Mouse (Mus musculus): Measurements from ENCODE around the gene Rspo3.

The Rspo3 gene

DNA sequence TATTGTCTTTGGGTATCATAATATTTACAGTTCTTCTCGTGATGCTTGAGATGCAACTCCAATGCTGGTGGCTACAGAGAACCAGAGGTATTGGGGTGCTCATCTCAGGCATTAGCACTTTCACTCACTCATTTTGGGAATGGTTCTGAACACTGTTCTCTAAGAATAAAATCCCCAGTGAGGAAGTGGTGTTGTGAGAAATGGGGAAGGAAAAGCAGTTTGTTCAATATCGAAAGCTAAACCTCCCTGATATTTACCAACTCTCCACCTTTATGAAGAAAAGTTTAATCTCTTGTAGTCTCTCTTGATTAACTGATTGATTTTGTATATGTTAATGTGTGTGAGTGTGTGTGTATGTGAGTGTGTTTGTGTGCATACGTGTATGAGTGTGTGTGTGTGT lies 90.6 kb downstream of the Rspo3 start:
- DNase-seq (ENCODE audit: extremely low spot score, low read depth, low spot score): no peak

DNA sequence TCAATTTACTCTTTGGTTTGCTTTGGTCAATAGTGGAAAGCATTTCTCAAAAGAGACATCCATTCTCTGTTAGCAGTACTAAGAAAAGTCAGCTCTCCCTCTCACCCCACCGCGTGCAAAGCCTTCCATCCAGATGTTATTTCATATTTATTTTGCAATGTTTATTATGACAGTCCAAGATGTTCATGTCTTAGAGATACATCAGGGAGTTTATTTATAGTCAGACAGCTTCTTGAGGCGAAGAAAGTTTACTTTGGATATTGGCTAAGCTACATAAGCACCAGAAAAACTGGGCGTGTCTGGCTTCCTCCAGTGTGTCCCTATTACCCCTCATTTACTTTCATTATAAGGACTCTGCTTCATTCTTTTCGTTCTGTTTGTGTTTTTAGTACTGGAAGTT lies 94.4 kb downstream of the Rspo3 start:
- DNase-seq (ENCODE audit: extremely low spot score, low read depth, low spot score): no peak

DNA sequence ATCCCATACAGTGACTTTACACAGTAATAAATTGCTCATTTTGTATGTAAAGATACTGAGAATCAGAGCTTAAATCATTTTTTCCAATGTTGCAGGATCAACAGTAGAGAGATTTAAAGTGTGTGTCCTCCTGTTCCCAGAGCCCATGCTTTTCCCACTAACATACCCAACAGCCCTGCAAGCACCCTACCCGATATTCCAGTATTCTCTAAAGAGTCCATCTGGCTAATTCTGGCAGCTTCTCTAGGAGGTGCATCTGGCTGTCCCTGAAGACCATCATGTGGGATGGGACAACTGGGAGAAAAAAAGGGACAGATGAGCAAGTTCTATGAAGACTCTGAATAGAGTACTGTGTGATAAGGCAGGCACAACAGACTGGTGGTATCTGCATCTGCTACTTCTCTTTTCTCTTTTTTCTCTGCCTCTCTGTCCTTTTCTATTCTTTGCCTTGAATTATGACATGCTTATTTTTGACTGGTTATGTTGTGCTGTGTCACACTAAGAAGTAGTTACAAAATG lies 102.7 kb downstream of the Rspo3 start:
- no peak for DNase-seq (ENCODE audit: extremely low spot score, low read depth, low spot score)

DNA sequence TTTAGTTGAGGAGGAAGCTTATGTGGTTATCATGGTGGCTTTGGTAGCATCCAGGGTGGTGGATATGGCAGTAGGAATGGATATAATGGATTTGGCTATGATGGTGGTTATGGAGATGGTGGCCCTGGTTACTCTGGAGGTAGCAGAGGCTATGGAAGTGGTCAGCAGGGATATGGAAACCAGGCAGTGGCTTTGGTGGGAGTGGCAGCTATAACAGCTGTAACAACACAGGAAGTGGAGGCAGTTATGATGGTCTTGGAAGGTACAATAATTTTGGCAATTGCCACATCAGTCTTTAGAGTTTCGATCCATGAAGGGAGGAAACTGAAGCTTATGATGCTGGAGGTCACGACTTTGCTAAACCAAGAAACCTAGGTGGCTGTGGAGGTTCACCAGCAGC lies 109.0 kb downstream of the Rspo3 start:
- no peak for DNase-seq (ENCODE audit: extremely low spot score, low read depth, low spot score)

DNA sequence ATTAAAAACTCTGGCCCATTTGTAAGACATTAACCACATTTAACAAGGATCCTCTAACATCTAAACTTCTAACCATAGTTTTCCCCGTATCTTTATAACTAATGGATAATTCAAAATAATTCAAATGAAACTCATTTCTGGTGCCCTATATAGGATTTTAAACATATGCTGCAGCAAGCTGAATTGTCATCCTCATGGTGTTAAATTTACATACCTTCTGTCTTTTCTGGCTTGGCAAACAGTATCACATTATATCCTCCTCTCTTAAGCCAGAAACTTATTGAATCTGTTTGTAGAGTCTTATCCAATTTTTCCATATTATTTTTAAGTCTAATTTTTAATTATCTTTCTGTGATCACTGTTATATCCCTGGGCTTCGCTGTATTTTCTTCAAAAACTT lies 111.1 kb downstream of the Rspo3 start:
- no peak for DNase-seq (ENCODE audit: extremely low spot score, low read depth, low spot score)

DNA sequence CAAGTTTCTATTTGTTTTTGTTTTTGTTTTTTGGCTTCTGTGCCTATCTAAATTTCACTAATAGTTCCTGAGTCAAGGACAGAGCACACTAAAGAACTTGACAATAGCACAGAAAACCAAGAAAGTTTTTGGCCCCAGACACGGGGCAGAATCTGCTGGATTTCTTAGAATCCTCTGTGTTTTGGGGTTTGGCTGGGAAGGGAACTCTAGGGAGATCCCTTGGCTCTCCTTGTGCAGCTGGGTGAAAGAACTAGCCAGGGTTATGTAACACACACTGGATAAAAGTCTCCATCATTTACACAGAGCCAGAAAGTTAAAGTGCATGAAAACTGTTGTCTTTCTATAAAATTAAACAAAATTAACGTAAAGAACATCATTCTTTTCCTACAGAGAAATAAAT lies 121.3 kb downstream of the Rspo3 start:
- no peak for DNase-seq (ENCODE audit: extremely low spot score, low read depth, low spot score)

DNA sequence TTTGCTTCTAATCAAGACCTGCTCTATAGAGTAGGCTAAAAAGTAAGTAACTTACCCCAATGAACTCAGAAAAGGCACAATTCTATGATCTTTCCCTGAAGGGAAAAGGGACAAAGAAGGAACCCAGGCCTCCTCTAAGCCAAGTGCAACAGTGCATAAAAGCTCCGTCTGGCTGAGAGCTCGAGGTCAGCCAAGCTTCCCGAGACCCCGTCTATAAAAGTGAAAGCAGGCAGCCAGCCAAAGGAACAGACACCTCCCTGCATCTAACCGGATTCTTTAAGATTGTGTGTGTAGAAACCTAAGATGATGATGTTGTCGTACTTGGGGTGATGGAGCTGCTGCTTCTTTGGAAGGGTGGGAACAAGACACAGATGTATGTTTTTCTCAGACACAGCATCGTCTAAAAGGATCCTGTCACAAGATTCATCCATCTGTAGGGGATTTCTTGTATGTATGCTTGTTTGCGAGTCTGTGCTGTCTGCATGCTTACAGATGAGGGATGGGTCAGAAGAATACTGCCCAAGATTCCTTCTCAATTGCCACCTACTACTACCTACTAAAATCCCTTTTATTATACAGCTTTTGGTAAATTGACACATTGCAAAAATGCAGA lies 132.9 kb downstream of the Rspo3 start:
- no peak for DNase-seq (ENCODE audit: extremely low spot score, low read depth, low spot score)

Measured in hindlimb bud, embryonic 11.5 days (tissue).